ENCODE assay signal across 9 mouse cellular contexts in genomic region chr11:52086204-52086864, GRCm38 (mm10). TPM values are rescaled to one million over a fixed set of nuclear protein-coding genes. Genes with fewer than 3 reads are reported as not detected.
DNase-seq lines count a peak whose midpoint lies in the region; ATAC-seq lines count a peak whose summit lies in the region.
"Had no signal": no experiment of that assay in that cellular context is flagged by ENCODE, and none has a peak within 500 bp of the region (broad histone marks: within the 10 kb centered on the region; RNA-seq: fewer than 3 reads in every experiment).

No protein-coding gene starts in this region.

- H3K4me2 ChIP-seq in limb, embryonic 12.5 days: no peak overlapping the region

- no peak overlapping the region for H3K4me3 ChIP-seq in limb, embryonic 12.5 days (replicated peaks)
- H3K4me3 ChIP-seq in limb, embryonic 10.5 days: no peak overlapping the region

- no peak for ATAC-seq in limb, embryonic 12.5 days (ENCODE audit: insufficient number of reproducible peaks, insufficient read depth, low FRiP score, low TSS enrichment, low read depth)
- ATAC-seq in granulocyte monocyte progenitor cell, adult 5-6 weeks (replicated peaks; ENCODE audit: poor library complexity, severe bottlenecking): 0 out of 2 replicates have a peak, but pooled peaks have one; percentile 20
- ATAC-seq in CD4-positive, CD25-positive, alpha-beta regulatory T cell, adult 4 months: no peak

- H3K36me3 ChIP-seq in limb, embryonic 12.5 days: no peaks in the 10 kb centered on the region
- H3K36me3 ChIP-seq in limb, embryonic 10.5 days: no peaks in the 10 kb centered on the region

- peaks cover 16% of the 10 kb centered on the region for H3K4me1 ChIP-seq in limb, embryonic 12.5 days (replicated peaks)
- peaks cover 13% of the 10 kb centered on the region for H3K4me1 ChIP-seq in limb, embryonic 10.5 days

- H3K9ac ChIP-seq in limb, embryonic 12.5 days (replicated peaks): no peak overlapping the region

- 69% methylated on average over 9 of the region's 9 CpGs for WGBS in limb, embryonic 12.5 days
- WGBS in limb, embryonic 10.5 days: 77% methylated on average over 9 of the region's 9 CpGs

- H3K27me3 ChIP-seq in limb, embryonic 12.5 days: no peaks in the 10 kb centered on the region
- no peaks in the 10 kb centered on the region for H3K27me3 ChIP-seq in limb, embryonic 10.5 days (ENCODE audit: low read depth, poor library complexity, severe bottlenecking)

- H3K27ac ChIP-seq in limb, embryonic 12.5 days: 0 out of 2 replicates have a peak overlapping the region, but pooled peaks have one; percentile 4
- no peak overlapping the region for H3K27ac ChIP-seq in limb, embryonic 10.5 days

- H3K9me3 ChIP-seq in limb, embryonic 12.5 days: no peaks in the 10 kb centered on the region
- H3K9me3 ChIP-seq in limb, embryonic 10.5 days (replicated peaks): no peaks in the 10 kb centered on the region

- DNase-seq in limb, embryonic 10.5 days (ENCODE audit: low spot score): no peak
- DNase-seq in layer of hippocampus, postnatal 36 days: peak; percentile 55 to 71
- DNase-seq in right cerebral cortex, adult 18-20 months: peak; percentile 70
- DNase-seq in kidney, postnatal 4 days: no peak
- DNase-seq in natural killer cell, adult 2 months (ENCODE audit: low spot score in 2 of 2): no peak

RNA-seq across cellular contexts. Expression of gene Ppp2ca, which starts 12.1 kb away (rescaled TPM):
- 107 and 108 TPM in 2 replicates for polyA plus RNA-seq in limb, embryonic 12.5 days (2016; fragmentation: Nextera tagmentation; extraction: Ambion mirVana)
- 89.8 and 92.2 TPM in 2 replicates for polyA plus RNA-seq in limb, embryonic 10.5 days (2016; fragmentation: Nextera tagmentation; extraction: Ambion mirVana)
- total RNA-seq in granulocyte monocyte progenitor cell, adult 5-6 weeks (2014; fragmentation: Nextera tagmentation): 61.4 and 63.9 TPM in 2 replicates
- 96.3 and 105 TPM in 2 replicates for total RNA-seq in granulocyte monocyte progenitor cell, adult 5-6 weeks (2017)
- total RNA-seq in layer of hippocampus, postnatal 36 days (2021): 100 to 1,000 TPM; 112 to 117 TPM
- polyA plus RNA-seq in CD4-positive, CD25-positive, alpha-beta regulatory T cell, adult 4 months (2017; shearing (Covaris generic)): 10 to 100 TPM in 1 of 2 experiments, 1 to 10 TPM in 1; 9.5 to 14.3 TPM

RNA-seq across cellular contexts. Expression of gene Olfr1373, which starts 59.0 kb away (rescaled TPM):
- not detected in 2 replicates for polyA plus RNA-seq in limb, embryonic 12.5 days (2016; fragmentation: Nextera tagmentation; extraction: Ambion mirVana)
- not detected in 2 replicates for polyA plus RNA-seq in limb, embryonic 10.5 days (2016; fragmentation: Nextera tagmentation; extraction: Ambion mirVana)
- total RNA-seq in granulocyte monocyte progenitor cell, adult 5-6 weeks (2014; fragmentation: Nextera tagmentation): not detected in 2 replicates
- not detected in 2 replicates for total RNA-seq in granulocyte monocyte progenitor cell, adult 5-6 weeks (2017)
- total RNA-seq in layer of hippocampus, postnatal 36 days (2021): not detected
- polyA plus RNA-seq in CD4-positive, CD25-positive, alpha-beta regulatory T cell, adult 4 months (2017; shearing (Covaris generic)): not detected
- total RNA-seq: heart, adult 18-20 months had no signal

Comparison
In these comparisons a context has a peak if more than half of its experiments do, and no peak if none do; other contexts are left out.
1. DNase-seq: peak in layer of hippocampus, postnatal 36 days (2 of 2) and right cerebral cortex, adult 18-20 months (single experiment); none in limb, embryonic 10.5 days (single experiment), kidney, postnatal 4 days (0 of 2) and natural killer cell, adult 2 months (0 of 2).